Mouse (Mus musculus): Measurements from ENCODE around the gene Crip2.

Crip2 gene

DNA sequence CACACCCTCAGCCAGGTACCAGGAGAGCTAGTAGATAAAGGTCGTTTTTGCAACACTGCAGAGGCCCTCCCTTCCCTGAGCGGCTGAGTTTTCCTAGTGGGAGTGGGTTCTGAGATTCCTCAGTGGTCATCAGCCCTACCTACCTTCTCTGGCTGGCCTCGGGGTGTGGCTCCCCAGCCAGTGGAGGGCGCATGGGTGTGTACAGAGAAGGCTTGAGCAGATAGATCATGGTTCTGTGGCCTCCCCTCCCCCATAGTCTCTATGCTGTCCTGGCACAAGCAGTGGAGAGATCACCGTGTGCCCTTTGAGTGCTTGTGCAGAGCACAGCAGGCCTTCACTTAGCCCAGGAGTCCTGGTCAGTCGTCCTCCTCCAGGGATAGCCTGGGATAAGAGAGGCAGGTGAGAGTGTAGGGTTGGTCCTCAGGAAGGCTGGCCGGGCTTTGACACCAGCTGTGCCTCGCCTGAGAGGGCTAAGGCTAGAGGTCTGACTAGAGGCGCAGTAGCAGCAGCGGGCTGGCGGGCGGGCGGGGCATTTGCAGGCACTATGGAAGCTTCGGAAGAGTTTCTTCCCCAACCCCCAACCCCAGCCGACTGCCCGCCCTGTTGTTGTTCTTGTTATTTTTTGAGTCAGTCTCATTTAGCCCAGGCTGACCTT lies 8.5 kb downstream of the Crip2 start:
- peak; percentile 72 for DNase-seq

DNA sequence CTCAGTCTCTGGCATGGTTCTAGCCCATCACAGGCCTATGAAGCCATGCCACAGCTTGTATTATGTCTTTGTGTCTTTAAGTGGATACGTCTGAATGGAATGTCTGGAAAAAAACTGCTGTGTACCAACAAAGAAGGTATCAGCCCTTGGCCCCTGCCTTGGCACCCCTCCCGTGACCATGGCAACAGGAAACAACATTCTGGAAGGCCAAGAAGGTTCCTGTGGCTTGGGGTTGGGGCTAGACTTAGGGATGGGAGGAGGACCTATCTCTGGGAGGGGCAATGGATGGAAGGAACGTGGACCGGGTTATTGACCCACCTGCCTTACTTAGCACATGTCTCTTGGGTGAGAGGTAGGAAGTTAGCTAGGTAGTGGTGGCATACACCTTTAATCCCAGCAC lies 9.3 kb downstream of the Crip2 start:
- DNase-seq: no peak

DNA sequence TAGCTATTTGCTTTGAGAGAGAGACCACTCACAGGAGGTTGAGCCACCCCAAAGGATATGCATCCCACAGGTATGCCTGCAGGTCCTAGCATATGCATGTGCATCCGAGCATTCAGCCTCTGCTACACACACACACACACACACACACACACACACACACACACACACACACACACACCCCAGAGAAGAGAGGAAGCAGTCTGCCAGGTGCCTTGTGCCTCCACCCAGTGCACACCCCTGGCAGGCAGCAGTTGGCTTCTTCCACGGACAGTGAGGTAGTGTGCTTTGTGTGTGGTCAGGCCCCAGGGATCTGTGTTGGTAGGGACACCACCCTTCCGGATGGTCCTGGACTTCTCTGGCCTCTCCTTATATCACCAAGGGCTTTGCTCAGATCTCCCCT lies 9.9 kb downstream of the Crip2 start:
- no peak for DNase-seq

DNA sequence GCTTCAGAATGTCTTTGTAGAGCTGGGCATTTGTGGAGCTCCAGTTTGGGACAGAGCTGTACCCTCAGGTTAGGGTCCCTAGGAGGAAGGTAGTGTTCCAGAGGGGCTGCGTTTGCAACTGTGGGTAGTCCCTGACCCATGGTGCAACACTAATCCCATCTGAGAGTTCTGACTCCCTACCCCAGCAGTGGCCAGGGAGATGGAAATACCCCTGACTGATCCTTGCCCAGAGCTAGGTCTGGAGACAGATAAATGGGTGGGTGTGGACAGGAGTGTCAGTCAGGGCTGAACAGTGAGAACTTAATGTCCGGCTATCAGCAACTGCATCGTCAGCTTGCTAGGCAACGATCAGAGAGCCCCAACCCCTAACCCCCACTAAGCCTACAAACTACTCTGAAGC lies 10.6 kb downstream of the Crip2 start:
- no peak for DNase-seq

DNA sequence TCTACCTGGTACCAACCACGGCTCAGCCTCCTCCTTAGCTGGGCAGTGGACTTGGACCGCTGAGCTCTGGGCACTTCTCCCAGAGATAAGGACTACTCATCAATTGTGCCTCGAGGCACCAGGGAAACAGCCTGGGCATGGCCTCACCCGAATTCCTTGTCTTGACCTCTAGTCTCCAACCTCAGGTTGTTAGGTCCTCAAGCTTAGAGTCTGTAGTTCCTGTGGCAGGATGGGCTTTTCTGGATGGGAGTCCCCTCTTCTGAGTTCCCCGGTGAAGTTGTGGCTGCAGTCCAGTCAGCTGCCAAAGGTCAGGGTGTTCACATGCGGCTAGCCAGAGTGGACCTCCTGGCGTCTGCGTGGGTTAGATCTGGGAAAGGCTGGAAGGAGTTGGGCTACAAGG lies 11.0 kb downstream of the Crip2 start:
- no peak for DNase-seq

DNA sequence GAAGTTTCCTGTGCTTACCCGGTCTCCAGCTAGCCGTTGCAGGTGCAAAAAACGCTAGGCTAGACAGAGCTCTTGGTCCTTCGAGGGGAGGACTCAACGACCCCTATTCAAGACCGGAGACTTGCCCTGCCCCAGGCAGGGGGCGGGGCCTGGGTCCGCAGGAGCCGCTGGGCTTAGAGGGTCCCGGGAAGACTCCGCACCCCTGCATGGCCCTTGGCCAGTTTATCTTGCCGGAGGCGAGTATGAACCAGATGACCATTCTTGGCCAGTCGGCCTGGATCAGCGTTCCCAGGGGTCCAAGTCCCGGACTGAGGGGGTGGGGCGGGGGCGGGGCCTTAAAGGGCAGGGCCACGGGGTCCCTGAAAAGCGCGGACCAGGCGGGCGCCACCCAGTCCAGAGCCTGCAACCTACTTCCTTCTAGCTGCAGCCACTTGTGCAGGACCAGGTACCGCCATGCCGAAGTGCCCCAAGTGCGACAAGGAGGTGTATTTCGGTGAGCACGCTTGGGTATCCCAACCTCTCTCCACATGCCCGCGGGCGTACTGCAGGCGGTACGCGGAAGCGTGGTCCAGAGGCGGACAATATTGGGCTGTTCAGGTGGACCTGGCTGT lies 11.7 kb downstream of the Crip2 start:
- DNase-seq: peak; percentile 60

DNA sequence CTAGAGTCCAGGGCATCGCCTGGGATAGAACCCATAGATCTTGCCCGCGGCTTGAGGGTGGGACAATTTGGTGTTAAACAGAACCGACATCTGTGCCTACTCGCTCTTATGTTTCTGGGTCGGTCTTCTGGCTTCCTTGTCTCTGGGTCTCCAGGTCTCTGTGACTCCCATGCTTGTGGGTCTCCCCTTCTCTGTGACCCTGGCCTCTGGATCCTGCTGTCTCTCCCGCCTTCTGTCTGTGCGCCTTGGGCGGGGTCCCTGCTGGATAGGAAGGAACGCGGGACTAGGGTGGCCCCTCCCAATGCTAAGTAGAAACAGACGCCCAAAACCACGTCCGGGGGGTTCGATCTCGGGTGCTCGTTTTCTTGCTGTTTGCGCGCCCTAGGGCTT lies 12.2 kb downstream of the Crip2 start:
- DNase-seq: peak; percentile 52

DNA sequence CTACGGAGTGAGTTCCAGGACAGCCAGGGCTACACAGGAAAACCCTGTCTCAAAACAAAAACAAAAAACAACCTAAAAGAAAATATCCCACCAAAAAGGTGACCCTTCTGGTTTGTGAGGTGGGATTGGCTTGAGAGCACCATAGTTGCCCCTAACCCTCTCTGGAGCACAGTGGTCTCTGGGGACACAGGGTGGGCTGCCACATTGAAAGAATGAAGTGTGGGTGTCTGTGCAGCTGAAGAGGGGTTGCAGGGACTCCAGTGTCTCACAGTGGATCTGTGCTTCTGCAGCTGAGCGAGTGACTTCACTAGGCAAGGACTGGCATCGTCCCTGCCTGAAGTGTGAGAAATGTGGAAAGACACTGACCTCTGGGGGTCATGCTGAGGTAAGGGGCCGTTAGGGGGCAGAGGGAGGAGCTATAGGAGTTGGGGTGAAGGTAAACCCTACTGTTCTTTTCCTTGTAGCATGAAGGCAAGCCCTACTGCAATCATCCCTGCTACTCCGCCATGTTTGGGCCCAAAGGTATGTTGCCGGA lies 13.0 kb downstream of the Crip2 start:
- DNase-seq: no peak

DNA sequence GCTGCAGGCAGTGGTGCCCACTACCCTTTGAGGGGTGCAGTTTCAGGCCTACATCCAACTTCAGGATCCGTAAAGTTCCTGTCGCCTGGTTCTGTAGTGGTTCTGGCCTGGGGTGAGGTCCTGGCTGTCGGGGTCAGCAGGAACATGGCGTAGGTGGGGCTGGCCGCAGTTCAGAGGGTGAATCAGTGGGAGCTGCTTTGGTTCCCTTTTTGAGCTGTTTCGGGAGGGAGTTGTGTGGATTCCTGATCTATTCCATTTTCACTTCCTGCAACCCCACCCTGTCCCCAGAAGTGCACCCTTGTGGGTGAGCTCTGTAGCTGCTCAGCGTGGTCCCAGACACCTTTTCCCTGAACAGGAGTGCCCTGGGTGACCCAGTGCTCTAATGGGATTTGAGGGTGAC lies 13.9 kb downstream of the Crip2 start:
- no peak for DNase-seq

DNA sequence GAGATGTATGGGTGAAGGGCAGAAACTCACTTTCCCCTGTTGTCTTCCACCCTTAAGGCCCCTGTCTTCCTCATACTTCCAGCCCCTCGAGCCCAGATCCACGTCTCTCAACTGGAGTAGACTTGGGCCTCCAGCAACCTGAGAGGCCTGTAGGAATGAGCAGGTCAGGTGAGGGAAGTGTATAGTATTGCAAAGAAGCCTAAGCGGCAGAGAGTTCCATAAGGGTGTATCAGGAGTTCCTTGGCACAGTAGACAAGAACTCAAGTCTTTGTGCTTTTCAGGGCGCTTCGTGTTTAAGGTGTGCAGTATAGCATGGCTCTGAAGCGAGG lies 14.7 kb downstream of the Crip2 start:
- no peak for DNase-seq

DNA sequence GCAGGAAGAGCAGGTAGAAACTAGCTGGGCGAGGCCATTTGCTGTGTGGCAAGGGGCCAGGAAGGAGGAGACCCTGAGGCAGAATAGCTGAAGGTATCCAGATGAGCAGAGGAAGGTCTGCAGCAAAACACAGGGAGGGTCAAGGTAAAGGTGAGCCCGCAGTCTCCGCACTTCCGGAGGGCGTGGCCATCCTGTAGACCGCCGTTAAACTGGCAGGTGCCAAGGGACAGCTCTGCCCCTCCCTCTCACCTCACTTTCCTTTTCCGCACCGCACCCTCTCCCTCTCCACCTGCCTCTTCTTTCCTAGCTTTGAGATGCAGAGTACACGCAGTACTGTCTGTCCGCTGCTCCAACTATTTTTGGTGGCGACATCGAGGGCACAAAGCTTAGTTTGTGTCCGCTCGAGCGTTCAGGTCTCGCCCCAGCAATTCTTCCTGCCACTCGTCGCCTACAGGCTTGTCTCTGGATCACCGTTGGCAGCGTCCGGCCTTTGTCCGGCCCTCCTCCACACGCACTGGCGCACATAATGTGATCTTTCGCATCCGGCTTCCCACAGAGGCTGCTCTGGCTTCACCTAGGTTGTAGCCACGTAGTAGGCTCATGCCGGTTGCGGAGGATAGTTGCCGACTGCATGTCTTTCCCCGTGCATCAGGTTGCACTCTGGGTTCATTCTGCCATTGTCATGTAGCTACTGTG lies 15.2 kb downstream of the Crip2 start:
- peak; percentile 47 for DNase-seq

DNA sequence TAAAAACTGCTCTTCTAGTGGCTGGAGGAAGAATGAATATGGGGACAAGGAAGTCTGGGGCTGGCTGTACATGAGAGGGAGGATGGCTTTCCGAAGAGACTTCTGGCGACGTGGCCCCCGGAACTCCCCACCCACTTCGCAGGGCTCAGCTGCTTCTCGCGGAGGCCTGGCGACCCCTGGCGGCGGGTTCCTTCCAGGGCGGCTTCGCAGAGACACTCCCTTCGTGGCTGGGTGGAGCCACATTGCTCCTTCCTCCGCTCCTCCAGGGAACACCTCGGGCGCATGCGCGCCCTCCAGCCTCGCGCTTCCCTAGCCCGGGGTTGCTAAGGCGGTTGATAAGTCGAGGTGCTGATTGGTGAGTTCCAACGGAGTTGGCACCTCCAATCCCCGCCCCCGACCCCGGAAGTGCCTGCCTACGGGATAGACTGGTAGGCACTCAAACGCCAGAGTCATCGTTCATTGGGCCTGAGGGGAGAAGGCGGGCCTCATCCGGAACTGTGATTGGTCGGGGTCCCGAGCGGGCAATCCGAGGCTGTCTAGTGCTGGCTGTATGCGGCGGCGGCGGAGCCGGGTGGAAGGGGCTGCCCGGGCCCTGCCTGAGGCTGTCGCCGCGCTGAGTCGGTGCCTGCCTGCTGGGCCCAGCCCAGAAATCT lies 16.0 kb downstream of the Crip2 start, which contains the start of gene Tedc1:
Gene Tedc1, plus strand, starts transcription at position 535 of the 653 bp plus-strand sequence.
- DNase-seq: peak; percentile 99

DNA sequence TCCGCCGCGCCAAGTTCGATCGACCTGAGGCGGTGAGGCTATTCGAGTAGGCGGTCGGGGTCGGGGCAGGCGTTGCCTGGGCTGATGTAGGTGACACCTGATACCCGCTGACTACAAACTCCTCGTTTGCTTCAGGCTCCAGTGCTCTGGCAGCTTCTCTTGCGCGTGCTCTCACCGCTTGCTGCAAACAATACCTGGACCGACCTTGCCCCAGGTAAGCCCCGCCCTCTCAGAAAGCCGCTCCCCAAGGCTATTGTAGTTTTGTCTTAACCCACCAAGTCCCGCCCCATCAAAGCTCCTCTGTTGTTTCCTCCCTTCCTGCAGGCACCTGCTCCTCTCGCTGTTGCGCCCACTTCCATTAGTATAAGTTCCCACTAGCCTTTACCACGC lies 16.5 kb downstream of the Crip2 start:
- DNase-seq: no peak

DNA sequence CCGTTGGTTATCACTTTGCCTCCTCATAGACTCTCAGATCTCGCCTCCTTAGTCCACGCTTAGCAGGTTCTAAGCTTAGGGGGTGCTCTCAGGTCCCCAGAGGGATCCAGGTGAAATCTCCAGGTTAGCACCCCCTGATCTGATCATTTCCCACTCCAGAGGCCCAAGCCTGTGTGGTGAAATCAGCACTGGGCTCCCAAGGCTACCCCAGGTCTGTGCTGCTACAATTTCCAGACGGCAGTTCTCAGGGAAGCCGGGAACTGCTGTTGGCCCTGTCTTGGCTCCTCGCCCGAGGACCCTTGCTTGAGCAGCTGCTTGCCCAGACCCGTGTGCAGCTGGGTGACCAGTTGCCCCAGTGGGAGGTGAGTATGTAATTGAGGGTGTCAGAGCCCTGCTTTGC lies 17.0 kb downstream of the Crip2 start:
- no peak for DNase-seq

DNA sequence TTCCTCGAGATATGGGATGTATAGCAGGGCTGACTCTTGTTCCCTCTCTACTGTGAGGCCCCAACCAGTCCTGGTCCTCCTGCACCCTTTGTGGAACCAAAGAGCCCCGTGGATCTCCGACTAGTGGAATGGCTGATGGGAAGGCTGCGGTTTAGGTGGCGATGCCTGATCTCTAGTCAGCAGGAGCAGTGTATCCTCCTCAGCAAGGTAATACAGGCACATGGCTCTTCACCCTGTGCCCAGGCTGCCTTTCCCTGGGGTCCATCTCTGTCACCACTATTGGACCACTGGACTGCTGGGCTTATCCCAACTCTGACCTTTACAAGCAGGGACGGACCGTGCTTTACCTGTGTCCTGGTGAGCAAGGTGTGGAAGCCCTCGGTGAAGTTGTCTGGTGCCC lies 17.5 kb downstream of the Crip2 start:
- DNase-seq: no peak

DNA sequence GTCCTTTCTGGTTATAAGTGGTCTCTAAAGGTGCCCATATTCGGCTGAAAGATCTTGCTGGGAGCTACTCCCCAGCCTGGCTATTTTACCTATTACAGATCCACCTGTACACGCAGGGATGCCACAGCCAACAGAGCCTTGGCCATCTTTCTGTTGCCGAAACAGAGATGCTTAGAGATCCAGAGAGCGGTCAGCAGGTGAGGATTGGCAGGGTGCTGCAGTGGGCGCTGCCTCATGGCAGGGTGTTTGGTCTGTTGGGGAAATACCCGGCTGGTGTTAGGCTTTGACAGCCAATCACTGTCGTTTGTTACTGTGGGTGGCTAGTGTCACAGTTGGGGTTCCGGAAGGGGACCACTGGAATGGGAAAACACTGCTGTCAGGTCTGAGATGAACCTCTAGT lies 17.9 kb downstream of the Crip2 start:
- no peak for DNase-seq

DNA sequence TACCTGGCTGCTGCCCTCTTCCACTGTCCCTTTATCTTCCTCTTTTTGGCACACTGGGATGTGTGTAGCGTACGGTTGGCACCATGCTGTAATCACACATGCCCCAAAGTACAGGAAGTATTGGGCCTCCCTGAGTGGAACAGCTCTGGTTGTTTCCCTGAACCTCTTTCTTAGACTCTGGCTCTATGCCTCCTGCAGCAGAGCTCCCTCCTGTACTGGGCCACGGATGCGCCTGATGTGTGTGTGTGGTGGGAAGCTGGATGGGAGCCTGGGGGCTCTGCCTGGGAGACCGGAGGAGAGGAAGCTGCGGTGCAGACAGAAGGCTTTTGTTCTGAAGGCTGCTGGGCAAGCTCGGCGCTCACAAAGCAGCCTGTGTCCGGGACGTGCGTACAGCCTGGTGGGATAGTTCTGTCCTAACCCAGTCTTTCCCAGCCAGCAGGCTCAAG lies 23.5 kb downstream of the Crip2 start:
- DNase-seq: no peak

DNA sequence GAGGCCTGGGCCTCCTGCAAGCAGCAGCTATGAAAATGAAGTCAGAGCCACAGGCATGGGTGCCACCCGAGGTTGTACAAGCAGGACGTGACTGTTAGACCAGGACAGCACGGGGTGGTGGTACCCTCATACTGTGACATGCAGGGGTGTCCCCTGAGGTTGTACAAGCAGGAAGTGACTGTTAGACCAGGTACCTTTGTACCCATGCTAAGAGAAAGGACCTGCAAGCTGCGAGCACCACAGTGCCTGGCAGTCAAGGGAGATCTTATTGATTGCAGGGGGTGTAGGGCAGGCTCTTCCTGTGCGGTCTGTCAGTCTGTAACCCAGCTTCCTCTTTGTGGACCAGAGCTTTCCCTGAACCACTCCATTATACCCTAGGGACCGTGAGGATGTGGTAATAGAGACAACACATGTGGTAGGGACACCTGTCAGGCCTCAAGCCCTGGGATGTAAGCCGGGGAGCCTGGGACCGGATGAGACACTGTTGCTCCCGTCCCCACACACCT lies 28.0 kb downstream of the Crip2 start:
- no peak for DNase-seq

DNA sequence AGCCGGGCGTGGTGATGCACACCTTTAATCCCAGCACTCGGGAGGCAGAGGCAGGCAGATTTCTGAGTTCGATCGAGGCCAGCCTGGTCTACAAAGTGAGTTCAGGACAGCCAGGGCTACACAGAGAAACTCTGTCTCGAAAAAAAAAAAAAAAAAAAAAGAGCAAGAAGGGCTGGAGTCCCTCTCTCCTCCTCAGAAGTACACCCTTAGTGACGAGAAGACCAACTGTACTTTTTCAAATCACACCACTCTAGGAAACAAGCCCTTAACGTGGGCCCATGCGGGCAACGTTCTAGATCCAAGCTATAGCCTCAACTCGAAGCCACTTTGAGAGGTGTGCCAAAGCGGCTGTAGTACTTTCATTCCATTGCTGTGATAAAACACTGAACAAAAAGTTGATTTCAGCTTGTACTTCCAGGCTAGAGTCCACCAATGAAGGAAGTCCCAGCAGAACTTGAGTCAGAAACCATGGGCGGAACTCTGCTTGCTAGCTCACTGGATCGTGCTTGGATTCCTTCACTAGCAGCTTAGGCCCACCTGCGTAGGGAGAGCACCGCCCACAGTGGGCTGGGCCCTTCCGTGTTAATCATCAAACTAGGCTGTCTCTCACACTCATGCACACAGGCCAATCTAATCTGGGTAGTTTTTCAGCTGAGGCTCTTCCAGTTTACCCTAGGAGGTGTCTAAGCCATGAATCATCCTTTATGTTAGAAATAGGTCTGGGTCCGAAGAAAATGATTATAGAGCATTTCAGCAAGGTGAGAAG lies 37.1 kb downstream of the Crip2 start:
- no peak for DNase-seq

DNA sequence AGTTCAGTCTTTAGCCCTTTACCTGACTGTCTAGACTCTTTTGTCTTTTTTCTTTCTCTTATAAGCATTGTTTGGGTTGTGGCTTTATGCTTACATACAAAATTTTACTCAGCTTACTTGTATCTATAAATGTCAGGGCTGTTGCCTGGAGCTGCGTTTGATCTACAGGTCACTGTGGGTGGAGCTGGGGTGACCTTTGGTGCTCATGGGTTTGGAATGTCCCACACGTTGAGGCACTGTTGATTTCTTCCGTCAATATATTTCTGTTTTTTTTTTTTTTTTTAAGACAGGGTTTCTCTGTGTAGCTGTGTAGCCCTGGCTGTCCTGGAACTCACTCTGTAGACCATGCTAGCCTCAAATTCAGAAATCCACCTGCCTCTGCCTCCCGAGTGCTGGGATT lies 41.0 kb downstream of the Crip2 start:
- no peak for DNase-seq

DNA sequence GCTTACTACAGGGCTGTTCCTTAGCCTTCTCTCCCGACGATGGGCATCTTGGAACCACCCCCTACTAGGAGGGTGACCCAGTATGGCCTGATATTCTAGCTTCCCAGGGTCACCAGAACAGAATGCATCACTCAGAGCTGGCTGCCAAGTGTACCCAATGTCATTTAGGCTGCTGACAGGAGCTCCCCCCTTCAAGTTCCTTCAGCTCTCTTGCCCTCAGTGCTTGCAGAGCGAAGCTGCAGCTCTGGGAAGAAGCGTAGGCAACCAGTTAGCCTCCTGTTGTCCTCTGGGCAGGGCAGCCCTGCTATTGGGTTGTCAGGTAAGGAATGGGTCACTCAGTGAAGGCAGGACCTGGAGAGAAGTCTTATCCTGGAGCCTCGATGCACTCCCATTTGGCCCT lies 44.9 kb downstream of the Crip2 start:
- no peak for DNase-seq

DNA sequence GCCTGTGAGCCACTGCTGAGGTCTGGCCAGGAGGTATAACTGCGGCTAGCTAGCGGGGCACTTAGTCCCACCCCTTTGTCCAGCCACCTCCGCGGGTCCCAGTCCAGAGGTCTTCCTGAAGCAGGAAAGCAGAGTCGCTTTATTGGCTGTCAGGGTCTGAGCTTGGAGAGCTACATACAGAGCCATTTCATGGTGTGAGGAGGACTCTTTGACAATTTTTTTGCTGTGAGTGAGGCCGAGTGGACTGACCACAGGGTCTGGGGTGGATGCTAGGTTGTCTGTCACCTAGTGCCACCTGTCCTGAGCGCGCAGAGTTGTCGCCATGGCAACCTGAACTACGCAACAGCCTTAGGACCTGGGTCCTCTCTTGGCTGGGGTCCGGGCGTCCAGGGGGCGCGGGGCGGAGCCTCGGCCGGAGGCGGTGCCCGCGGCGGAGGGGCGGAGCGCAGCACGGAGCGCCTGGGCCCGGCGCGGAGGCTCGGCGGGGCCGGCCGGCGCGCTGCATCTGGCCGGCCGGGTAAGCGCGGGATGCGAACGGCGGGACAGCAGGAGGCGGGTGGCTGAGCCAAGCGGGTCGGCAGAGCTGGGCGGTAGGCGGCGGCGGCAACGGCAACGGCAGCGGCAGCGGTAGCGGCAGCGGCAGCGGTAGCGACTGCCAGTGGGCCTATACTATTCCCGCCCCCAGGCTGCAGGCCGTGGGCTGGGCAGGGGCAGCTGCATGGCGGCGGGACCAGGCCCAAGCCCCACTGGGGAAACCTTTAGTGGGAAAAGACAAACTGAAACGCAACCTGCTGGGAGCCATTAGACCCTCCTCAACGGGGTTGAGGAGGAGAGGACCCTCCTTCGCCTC lies 45.6 kb downstream of the Crip2 start, which contains the start of gene Tmem121:
Gene Tmem121, plus strand, starts transcription at position 489 of the 850 bp plus-strand sequence.
- no peak for DNase-seq

Data from liver (tissue).